Mouse (Mus musculus) hindbrain, embryonic 15.5 days (tissue): ENCODE measurements around the gene Nfix. TPM values are rescaled to one million over a fixed set of nuclear protein-coding genes. Genes with fewer than 3 reads are reported as not detected.

Experiments used
- ATAC-seq: fragments of 200-750 bp; cut with Nextera tagmentation; 2 replicates; pipeline ENCODE4 v1.8.0; 2017; ENCODE audit warnings: low read depth, moderate number of reproducible peaks, moderate TSS enrichment; ENCODE audit not compliant: low FRiP score
- H3K27ac ChIP-seq: fragments of 300-500 bp; sonication (generic); replicated peaks from 2 replicates; pipeline ENCODE4 v1.5.1; 2015; ENCODE audit warnings: mild to moderate bottlenecking, inconsistent platforms
- H3K27me3 ChIP-seq: fragments of 300-500 bp; sonication (generic); 2 replicates; pipeline ENCODE4 v1.6.1; 2015; ENCODE audit warnings: control low read depth, inconsistent platforms
- H3K36me3 ChIP-seq: fragments of 300-500 bp; sonication (generic); 2 replicates; pipeline ENCODE4 v1.6.1; 2015; ENCODE audit warnings: control low read depth, inconsistent platforms
- H3K4me1 ChIP-seq: fragments of 300-500 bp; sonication (generic); replicated peaks from 2 replicates; pipeline ENCODE4 v1.6.1; 2015; ENCODE audit warnings: control low read depth, inconsistent platforms
- H3K4me2 ChIP-seq: fragments of 300-500 bp; sonication (generic); 2 replicates; pipeline ENCODE4 v1.6.1; 2015; ENCODE audit warnings: moderate library complexity, mild to moderate bottlenecking, inconsistent platforms
- H3K4me3 ChIP-seq: fragments of 300-500 bp; sonication (generic); 2 replicates; pipeline ENCODE4 v1.5.1; 2015; ENCODE audit warnings: mild to moderate bottlenecking, inconsistent platforms
- H3K9ac ChIP-seq: fragments of 300-500 bp; sonication (generic); 2 replicates; pipeline ENCODE4 v1.6.1; 2015; ENCODE audit warnings: inconsistent platforms
- H3K9me3 ChIP-seq: fragments of 300-500 bp; sonication (generic); 2 replicates; pipeline ENCODE4 v1.6.1; 2016; ENCODE audit warnings: control low read depth, inconsistent platforms
- WGBS: fragments of 180-500 bp; shearing (Covaris S2); methylation state at CpG from one replicate; pipeline ENCODE4 v1.1.7; 2015; 5-methylcytosine and 5-hydroxymethylcytosine counted together
- polyA plus RNA-seq: library from polyadenylated mRNA; unstranded; fragments of >200 nt; fragmentation: Nextera tagmentation; extraction: Ambion mirVana; gene quantifications from 2 replicates; pipeline ENCODE4 v1.2.1, GENCODE M21; 2015

Nfix gene
- polyA plus RNA-seq, 1 experiment from 2014 or later = 87.6 TPM

DNA sequence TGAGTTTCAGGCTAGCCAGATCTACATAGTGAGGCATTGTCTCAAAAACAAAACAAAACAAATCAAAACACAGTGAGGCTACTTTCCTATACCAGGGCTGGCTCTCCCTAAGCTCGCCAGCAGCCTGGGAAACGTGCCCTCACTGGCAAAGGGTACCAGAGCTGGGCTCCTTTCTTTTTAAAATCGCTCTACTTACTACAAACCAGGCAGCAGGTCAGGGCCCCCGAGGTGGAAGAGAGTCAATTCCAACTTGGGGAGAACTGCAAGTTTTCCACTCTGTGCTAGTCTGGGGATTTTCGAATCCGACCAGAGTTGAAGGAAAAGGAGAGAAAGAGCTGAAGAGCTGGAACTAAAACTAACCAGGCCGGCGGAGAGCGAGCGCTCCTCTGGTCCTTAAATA, 17.5 kb downstream of the Nfix start:
- peaks cover 70% of the 10 kb centered on the region for H3K27me3 ChIP-seq
- ATAC-seq = no peak
- no peak overlapping the region for H3K4me2 ChIP-seq
- H3K9me3 ChIP-seq = no peaks in the 10 kb centered on the region
- H3K27ac ChIP-seq = peak overlapping the region; percentile 30; the same call in 1 of the 2 replicates
- no peak overlapping the region for H3K4me3 ChIP-seq
- H3K36me3 ChIP-seq = no peaks in the 10 kb centered on the region
- H3K4me1 ChIP-seq = peaks cover 62% of the 10 kb centered on the region
- 14% methylated on average over 10 of the region's 10 CpGs for WGBS
- no peak overlapping the region for H3K9ac ChIP-seq

DNA sequence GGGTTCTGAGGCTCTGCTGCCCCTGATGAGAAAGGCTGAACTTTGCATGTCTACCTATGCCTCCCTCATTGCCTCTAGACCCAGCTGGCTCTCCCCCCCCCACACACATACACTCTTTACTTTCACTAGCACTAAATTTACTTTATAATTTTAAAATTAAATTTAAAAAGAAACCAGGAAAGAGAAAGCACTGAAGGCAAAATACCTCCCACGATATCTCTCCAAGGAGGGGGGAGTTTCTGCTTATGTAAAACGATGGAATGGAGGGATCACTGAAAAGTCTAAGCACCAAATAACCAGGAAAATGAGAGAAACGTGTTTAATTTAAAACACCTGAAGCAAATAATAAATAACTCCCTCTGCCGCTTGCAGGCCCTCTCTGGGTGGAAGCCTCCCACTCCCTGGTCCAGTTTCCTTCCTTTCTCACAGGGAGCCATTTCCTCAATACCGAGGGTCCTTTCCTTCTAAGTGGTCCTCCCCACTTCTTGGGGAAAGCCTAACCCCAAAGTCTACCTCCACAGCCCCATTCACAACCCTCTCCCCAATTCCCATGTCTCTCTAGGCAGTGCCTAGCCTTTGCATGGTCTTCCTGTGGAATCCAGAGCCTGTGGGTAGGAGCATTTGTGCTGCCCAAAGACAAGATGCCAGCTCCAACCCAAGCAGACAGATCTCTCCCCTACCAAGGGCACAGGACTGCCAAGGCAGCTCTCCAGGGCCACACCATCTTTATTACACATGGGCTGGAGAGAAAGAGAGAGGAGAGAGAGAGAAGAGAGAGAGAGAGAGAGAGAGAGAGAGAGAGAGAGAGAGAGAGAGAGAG, 18.2 kb downstream of the Nfix start:
- Histone ChIP-seq H3K9ac (no peak overlapping the region), H3K4me1 (peaks cover 55% of the 10 kb centered on the region), H3K9me3 (no peaks in the 10 kb centered on the region), H3K27me3 (peaks cover 71% of the 10 kb centered on the region), H3K36me3 (no peaks in the 10 kb centered on the region), H3K4me2 (no peak overlapping the region), H3K27ac (peak overlapping the region; percentile 57), H3K4me3 (no peak overlapping the region)
- WGBS = 25% methylated on average over 5 of the region's 5 CpGs
- ATAC-seq = no peak

DNA sequence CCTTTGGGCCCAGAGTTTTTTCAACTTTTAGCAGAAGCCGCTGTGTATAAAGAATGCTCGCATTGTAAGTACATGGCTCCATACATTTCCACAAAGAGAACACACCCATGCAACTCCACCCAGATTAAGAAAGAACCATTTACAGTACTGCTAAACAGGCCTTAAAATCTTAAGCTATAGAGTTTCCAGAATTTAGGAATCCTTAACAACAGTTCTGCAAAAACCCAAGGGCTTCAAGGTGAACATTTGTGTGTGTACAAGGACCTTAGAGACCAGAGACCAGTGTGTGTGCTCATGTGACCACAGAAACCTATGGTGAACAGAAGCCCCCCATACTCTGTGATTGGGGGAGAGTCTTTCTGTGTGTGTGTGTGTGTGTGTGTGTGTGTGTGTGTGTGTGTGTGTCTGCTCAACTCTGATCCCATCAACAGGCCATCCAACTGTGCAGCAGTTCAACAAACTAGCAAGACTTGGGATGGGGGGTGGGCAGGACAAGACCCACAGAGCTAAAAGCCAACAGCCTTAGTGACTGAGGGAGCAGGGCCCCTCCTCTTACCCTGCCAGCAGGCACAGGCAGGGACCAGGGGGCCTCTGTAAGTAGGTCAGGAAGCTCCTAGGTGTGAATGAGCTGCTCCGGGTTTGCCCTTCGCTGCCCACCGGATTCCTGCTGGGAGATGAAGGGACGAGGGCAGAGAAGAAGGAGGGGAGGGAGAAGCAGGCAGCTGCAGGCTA, 19.0 kb downstream of the Nfix start:
- H3K4me2 ChIP-seq = no peak overlapping the region
- no peaks in the 10 kb centered on the region for H3K9me3 ChIP-seq
- ATAC-seq = no peak
- no peak overlapping the region for H3K4me3 ChIP-seq
- peak overlapping the region; percentile 77; the same call in 1 of the 2 replicates for H3K27ac ChIP-seq
- WGBS = 12% methylated on average over 6 of the region's 6 CpGs
- H3K9ac ChIP-seq = no peak overlapping the region
- peaks cover 53% of the 10 kb centered on the region for H3K4me1 ChIP-seq
- no peaks in the 10 kb centered on the region for H3K36me3 ChIP-seq
- H3K27me3 ChIP-seq = peaks cover 70% of the 10 kb centered on the region

DNA sequence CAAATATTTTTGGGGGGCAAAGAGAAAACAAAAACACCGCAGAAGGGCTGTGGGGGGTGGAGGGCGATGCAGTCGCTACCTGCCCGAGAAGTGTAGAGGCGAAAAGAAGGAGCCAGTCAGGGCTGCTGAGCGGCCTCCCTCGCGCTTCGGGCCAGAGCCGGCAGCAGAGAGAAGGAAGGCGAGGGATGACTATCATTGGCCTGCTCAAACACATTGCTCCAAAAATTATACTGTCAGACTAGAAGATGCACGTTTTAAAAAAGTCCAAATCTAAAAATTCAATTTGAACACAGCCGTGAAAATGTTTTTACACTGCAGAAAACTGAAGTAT, 20.0 kb downstream of the Nfix start:
- Histone ChIP-seq H3K27ac (peak overlapping the region; percentile 77), H3K4me1 (peaks cover 53% of the 10 kb centered on the region), H3K9me3 (no peaks in the 10 kb centered on the region), H3K36me3 (no peaks in the 10 kb centered on the region), H3K27me3 (peaks cover 75% of the 10 kb centered on the region), H3K4me3 (no peak overlapping the region), H3K4me2 (peak overlapping the region; percentile 34), H3K9ac (no peak overlapping the region)
- no peak for ATAC-seq
- 9% methylated on average over 13 of the region's 13 CpGs for WGBS

DNA sequence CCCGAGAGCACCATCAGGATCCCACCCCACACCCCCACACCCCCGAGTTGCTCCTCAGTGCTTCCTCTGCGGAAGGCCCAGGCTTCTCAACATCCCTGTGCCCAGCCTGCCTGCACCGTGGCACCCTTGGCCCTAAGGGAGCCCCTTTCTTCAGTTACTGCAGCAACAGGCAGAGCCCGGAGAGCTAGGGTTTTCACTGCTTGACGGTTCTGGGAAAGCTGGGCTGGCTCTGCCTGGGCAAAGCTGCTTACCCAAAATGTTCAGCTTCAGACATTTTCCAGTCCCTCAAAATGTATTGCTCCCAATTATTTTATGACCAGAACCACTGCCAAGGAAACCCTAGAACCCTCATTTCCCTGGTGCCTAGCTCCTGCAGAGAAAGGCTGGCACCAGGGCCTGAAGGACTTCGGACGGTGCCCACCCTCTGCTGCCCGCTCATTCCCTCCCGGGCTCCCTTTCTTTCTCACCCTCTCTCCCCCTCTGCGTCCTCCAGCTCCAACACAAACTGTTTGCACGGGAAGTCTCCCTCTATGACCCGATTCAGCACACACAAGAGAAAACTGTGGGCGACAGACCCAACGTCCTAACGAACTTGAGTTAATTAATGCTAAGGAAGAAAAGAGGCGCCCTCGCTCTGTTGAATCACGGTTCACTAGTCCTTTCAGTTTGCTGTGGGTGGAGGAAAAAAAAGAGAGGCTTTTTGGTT, 20.5 kb downstream of the Nfix start:
- 10% methylated on average over 19 of the region's 19 CpGs for WGBS
- H3K4me2 ChIP-seq = peak overlapping the region; percentile 34
- H3K4me3 ChIP-seq = no peak overlapping the region
- H3K27me3 ChIP-seq = peaks cover 73% of the 10 kb centered on the region
- H3K36me3 ChIP-seq = no peaks in the 10 kb centered on the region
- H3K27ac ChIP-seq = peak overlapping the region; percentile 77
- H3K4me1 ChIP-seq = peaks cover 51% of the 10 kb centered on the region
- H3K9me3 ChIP-seq = no peaks in the 10 kb centered on the region
- H3K9ac ChIP-seq = no peak overlapping the region
- peak; percentile 60; the same call in 1 of the 2 replicates for ATAC-seq

- peak overlapping the region; percentile 77 for H3K27ac ChIP-seq
- H3K4me3 ChIP-seq = no peak overlapping the region
- H3K4me1 ChIP-seq = peaks cover 50% of the 10 kb centered on the region
- H3K9ac ChIP-seq = no peak overlapping the region
- peak overlapping the region; percentile 34 for H3K4me2 ChIP-seq
- WGBS = 14% methylated on average over 11 of the region's 11 CpGs
- H3K9me3 ChIP-seq = no peaks in the 10 kb centered on the region
- ATAC-seq = no peak
- no peaks in the 10 kb centered on the region for H3K36me3 ChIP-seq
- peaks cover 71% of the 10 kb centered on the region for H3K27me3 ChIP-seq
Measured at GRCm38 (mm10) chr8:84778638-84779380, 21.3 kb downstream of the Nfix start.

GRCm38 (mm10) chr8:84777899-84778637, 22.1 kb downstream of the Nfix start:
- Histone ChIP-seq H3K36me3 (no peaks in the 10 kb centered on the region), H3K9me3 (no peaks in the 10 kb centered on the region), H3K4me3 (no peak overlapping the region), H3K4me2 (peak overlapping the region; percentile 34), H3K27me3 (peaks cover 67% of the 10 kb centered on the region), H3K4me1 (peaks cover 48% of the 10 kb centered on the region), H3K9ac (no peak overlapping the region), H3K27ac (peak overlapping the region; percentile 77)
- no peak for ATAC-seq
- 28% methylated on average over 10 of the region's 10 CpGs for WGBS

DNA sequence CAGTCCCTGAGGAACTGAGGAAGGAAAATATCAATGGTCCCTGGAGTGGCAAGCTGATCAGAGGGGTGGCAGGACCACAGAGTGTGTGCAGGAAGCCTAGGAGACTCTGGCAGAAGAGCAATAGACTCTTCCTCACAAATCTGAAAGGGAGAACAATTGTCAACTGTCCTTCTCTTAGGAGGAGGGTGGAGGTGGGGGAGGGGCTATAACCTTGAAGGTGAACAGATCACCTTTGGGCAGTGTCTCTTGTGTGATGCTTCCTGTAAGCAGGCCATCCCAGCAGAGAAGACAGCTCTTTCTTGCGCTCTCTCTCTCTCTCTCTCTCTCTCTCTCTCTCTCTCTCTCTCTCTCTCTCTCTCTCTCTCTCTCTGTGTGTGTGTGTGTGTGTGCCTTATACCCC, 23.6 kb downstream of the Nfix start:
- WGBS = 33% methylated on average over 1 of the region's 1 CpGs
- H3K4me3 ChIP-seq = no peak overlapping the region
- H3K27me3 ChIP-seq = peaks cover 56% of the 10 kb centered on the region
- H3K9ac ChIP-seq = no peak overlapping the region
- no peak for ATAC-seq
- H3K9me3 ChIP-seq = no peaks in the 10 kb centered on the region
- H3K4me1 ChIP-seq = peaks cover 59% of the 10 kb centered on the region
- peak overlapping the region; percentile 83 for H3K27ac ChIP-seq
- H3K36me3 ChIP-seq = no peaks in the 10 kb centered on the region
- no peak overlapping the region for H3K4me2 ChIP-seq

GRCm38 (mm10) chr8:84775621-84776113, 24.5 kb downstream of the Nfix start:
- Histone ChIP-seq H3K36me3 (no peaks in the 10 kb centered on the region), H3K9me3 (no peaks in the 10 kb centered on the region), H3K4me2 (peak overlapping the region; percentile 48), H3K27me3 (peaks cover 56% of the 10 kb centered on the region), H3K9ac (peak overlapping the region; percentile 15), H3K4me1 (peaks cover 63% of the 10 kb centered on the region), H3K4me3 (no peak overlapping the region), H3K27ac (peak overlapping the region; percentile 83)
- 6% methylated on average over 7 of the region's 7 CpGs for WGBS
- no peak for ATAC-seq

- H3K4me3 ChIP-seq = no peak overlapping the region
- ATAC-seq = peak; percentile 8; the same call in 1 of the 2 replicates
- peak overlapping the region; percentile 83 for H3K27ac ChIP-seq
- H3K36me3 ChIP-seq = no peaks in the 10 kb centered on the region
- H3K27me3 ChIP-seq = peaks cover 57% of the 10 kb centered on the region
- H3K9ac ChIP-seq = peak overlapping the region; percentile 15; the same call in 1 of the 2 replicates
- WGBS = 7% methylated on average over 13 of the region's 13 CpGs
- H3K4me2 ChIP-seq = peak overlapping the region; percentile 48
- H3K9me3 ChIP-seq = no peaks in the 10 kb centered on the region
- peaks cover 64% of the 10 kb centered on the region for H3K4me1 ChIP-seq
Measured at GRCm38 (mm10) chr8:84775105-84775591, 25.0 kb downstream of the Nfix start.
